Mouse (Mus musculus) heart, adult 2 months (tissue): ENCODE measurements around the gene Gm29666.

Experiments used
- CTCF ChIP-seq: fragments of 200-600 bp; IDR thresholded peaks from 2 replicates; pipeline ENCODE4 v1.8.1; 2022; ENCODE audit warnings: antibody characterized with exemption, mild to moderate bottlenecking, moderate library complexity
- POLR2A ChIP-seq: fragments of 200-500 bp; IDR thresholded peaks from 2 replicates; pipeline ENCODE4 v1.6.1; 2011; ENCODE audit warnings: mild to moderate bottlenecking, low read depth, low read length, control low read depth; ENCODE audit not compliant: insufficient read depth

GRCm38 (mm10) chr15:84953259-84953658, 33.4 kb upstream of the Gm29666 start:
- TF ChIP-seq POLR2A (no peak), CTCF (no peak)
